Mouse (Mus musculus): ENCODE results near the gene Cntnap1. TPM values are rescaled to one million over a fixed set of nuclear protein-coding genes. Genes with fewer than 3 reads are reported as not detected.

The Cntnap1 gene
- polyA plus RNA-seq, 1 experiment = 1.4 TPM

DNA sequence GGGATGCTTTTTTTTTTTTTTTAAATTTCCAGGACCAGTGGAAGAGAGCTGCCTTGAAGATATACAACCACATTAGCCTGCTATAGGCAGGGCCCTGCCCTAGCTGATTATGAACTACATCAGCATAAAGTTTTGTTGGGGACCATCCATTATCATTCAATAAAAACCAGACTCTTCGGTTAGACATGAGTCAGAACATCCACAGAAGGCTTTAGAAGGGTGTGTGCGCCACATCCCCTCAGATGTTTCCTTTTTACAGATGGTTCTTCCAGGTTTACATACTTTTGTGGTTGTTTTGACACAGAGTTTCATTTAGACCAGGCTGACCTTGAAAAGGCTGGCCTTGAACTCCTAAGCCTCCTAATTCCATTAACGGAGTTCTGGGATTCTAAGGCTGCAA is 54.0 kb downstream of the Cntnap1 start:
- WGBS = 57% methylated on average over 3 of the region's 3 CpGs
- Histone ChIP-seq H3K36me3 (ENCODE audit: control insufficient read depth, insufficient read depth, low read length) (no peaks in the 10 kb centered on the region), H3K27ac (ENCODE audit: insufficient read depth, low read length) (no peak overlapping the region), H3K4me1 (ENCODE audit: control insufficient read depth, insufficient read depth, insufficient read length) (peaks cover 7% of the 10 kb centered on the region), H3K4me3 (ENCODE audit: extremely low read depth, insufficient read depth, insufficient read length) (no peak overlapping the region), H3K27me3 (ENCODE audit: control insufficient read depth, insufficient read depth, low read length) (no peaks in the 10 kb centered on the region)
- no peak for DNase-seq (ENCODE audit: low read depth in 1 of 2, low spot score in 2 of 2)
- no peak for TF ChIP-seq CTCF (IDR thresholded peaks at IDR 0.05; ENCODE audit: extremely low read depth, insufficient read depth, insufficient read length, insufficient replicate concordance)
- no peak for TF ChIP-seq POLR2A (IDR thresholded peaks at IDR 0.05; ENCODE audit: low read depth, low read length)

DNA sequence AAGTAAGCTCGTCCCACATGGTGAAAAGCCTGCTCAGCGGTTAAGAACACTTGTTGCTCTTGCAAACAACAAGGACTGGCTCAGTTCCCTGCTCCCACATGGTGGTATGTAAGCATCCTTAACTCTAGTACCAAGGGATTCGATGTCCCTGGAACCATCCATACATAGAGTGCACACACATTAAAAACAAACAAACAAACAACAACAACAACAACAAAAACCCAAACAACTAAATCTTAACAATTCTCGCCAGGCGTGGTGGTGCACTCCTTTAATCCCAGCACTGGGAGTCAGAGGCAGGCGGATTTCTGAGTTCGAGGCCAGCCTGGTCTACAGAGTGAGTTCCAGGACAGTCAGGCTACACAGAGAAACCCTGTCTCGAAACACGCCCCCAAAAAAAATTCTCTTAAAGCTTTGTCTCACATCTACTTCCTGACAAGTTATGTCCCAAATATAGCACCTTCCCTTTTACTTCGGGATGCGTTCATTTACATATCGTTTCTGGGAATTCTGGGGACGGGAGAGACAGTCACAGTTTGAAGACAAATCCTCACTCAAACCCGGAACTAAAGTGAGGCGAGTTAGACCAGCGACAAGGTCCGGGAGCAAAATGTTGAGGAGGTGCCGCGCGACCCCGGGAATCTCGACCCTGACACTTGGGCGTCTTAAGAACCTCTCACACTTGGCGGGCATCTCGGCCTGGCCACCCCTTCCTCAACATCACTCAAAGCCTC is 55.2 kb downstream of the Cntnap1 start:
- H3K27ac ChIP-seq (ENCODE audit: insufficient read depth, low read length) = peak overlapping the region; percentile 74
- H3K4me3 ChIP-seq (ENCODE audit: extremely low read depth, insufficient read depth, insufficient read length) = peak overlapping the region; percentile 95

DNA sequence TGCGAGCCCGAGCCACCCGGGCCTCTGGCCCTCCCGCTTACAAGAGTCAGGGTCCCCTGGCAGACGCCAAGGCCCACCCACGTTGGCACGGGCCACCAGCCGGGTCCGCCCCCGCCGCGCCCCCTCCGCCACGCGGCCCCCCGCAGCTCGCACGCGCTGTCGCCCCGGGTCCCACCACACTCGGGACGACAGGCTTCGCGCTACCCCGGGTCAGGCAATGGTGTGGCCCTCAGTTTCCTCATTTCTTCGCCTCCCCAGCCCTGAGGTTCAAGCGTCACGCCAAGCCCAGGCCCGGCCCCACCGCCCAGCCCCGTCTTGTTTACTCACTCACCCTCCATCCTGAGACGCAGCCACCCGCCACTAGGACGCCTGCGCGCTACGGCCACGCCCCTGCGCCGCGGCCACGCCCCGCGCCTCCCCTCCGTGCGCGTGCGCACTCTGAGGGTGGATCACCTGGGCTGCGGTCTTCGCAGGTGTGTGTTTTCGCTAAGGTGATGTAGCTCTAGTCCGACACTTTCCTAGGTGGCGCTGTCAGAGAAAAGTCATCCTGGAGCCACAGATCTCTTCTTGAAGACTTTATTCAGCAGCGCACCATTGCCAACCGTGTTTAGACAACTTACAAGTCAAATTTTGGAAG is 55.9 kb downstream of the Cntnap1 start, which contains the start of gene Ezh1:
TSS of gene Ezh1 (minus strand) at position 399 of the 637 bp plus-strand sequence.
- peaks cover 7% of the 10 kb centered on the region for H3K4me1 ChIP-seq (ENCODE audit: control insufficient read depth, insufficient read depth, insufficient read length)
- DNase-seq (ENCODE audit: low read depth in 1 of 2, low spot score in 2 of 2) = peak; percentile 73 to 88
- H3K36me3 ChIP-seq (ENCODE audit: control insufficient read depth, insufficient read depth, low read length) = no peaks in the 10 kb centered on the region
- peak; percentile 11; the same call in 1 of the 2 replicates for TF ChIP-seq CTCF (IDR thresholded peaks at IDR 0.05; ENCODE audit: extremely low read depth, insufficient read depth, insufficient read length, insufficient replicate concordance)
- TF ChIP-seq POLR2A (IDR thresholded peaks at IDR 0.05; ENCODE audit: low read depth, low read length) = peak; percentile 56
- 2% methylated on average over 56 of the region's 56 CpGs for WGBS
- H3K4me3 ChIP-seq (ENCODE audit: extremely low read depth, insufficient read depth, insufficient read length) = peak within 1 kb of the TSS; percentile 95
- no peaks in the 10 kb centered on the region for H3K27me3 ChIP-seq (ENCODE audit: control insufficient read depth, insufficient read depth, low read length)
- H3K27ac ChIP-seq (ENCODE audit: insufficient read depth, low read length) = peak within 1 kb of the TSS; percentile 74

More for the DNA sequence above, 55.2 kb downstream of the Cntnap1 start:
- Histone ChIP-seq H3K27me3 (ENCODE audit: control insufficient read depth, insufficient read depth, low read length) (no peaks in the 10 kb centered on the region), H3K36me3 (ENCODE audit: control insufficient read depth, insufficient read depth, low read length) (no peaks in the 10 kb centered on the region), H3K4me1 (ENCODE audit: control insufficient read depth, insufficient read depth, insufficient read length) (peaks cover 7% of the 10 kb centered on the region)
- DNase-seq (ENCODE audit: low read depth in 1 of 2, low spot score in 2 of 2) = no peak
- TF ChIP-seq POLR2A (IDR thresholded peaks at IDR 0.05; ENCODE audit: low read depth, low read length) (no peak), CTCF (IDR thresholded peaks at IDR 0.05; ENCODE audit: extremely low read depth, insufficient read depth, insufficient read length, insufficient replicate concordance) (no peak)
- 20% methylated on average over 25 of the region's 25 CpGs for WGBS

DNA sequence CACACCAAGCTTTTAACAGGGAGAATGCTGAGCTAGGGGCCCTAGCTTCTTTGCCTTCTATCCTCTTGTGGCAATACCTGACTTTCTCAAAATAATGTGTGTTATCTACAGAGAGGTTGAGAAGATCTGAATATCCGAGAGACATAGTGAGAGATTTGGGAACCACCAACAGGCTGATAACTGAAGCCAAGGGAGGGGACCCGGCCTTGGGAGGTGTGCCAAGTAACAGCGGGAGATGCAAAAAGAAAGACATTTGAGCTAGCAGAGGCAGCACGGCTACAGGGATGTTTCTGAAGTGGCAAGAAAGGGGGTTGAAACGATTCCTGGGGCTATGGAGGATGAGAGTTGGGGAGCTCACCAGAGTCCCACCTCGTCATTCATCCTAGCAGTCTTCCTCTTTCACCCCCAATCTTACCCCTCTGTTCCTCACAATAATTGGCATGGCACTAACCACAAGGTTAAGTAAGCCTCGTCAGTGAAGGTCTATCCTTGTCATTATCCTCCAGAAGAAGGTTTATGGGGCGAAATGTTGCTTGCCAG is 59.1 kb downstream of the Cntnap1 start:
- H3K36me3 ChIP-seq (ENCODE audit: control insufficient read depth, insufficient read depth, low read length) = no peaks in the 10 kb centered on the region
- DNase-seq (ENCODE audit: low read depth in 1 of 2, low spot score in 2 of 2) = no peak
- peaks cover 5% of the 10 kb centered on the region for H3K4me1 ChIP-seq (ENCODE audit: control insufficient read depth, insufficient read depth, insufficient read length)
- no peak overlapping the region for H3K4me3 ChIP-seq (ENCODE audit: extremely low read depth, insufficient read depth, insufficient read length)
- H3K27me3 ChIP-seq (ENCODE audit: control insufficient read depth, insufficient read depth, low read length) = no peaks in the 10 kb centered on the region
- WGBS = 62% methylated on average over 8 of the region's 8 CpGs
- TF ChIP-seq POLR2A (IDR thresholded peaks at IDR 0.05; ENCODE audit: low read depth, low read length) (no peak), CTCF (IDR thresholded peaks at IDR 0.05; ENCODE audit: extremely low read depth, insufficient read depth, insufficient read length, insufficient replicate concordance) (no peak)
- H3K27ac ChIP-seq (ENCODE audit: insufficient read depth, low read length) = peak overlapping the region; percentile 25; the same call in 1 of the 2 replicates

DNA sequence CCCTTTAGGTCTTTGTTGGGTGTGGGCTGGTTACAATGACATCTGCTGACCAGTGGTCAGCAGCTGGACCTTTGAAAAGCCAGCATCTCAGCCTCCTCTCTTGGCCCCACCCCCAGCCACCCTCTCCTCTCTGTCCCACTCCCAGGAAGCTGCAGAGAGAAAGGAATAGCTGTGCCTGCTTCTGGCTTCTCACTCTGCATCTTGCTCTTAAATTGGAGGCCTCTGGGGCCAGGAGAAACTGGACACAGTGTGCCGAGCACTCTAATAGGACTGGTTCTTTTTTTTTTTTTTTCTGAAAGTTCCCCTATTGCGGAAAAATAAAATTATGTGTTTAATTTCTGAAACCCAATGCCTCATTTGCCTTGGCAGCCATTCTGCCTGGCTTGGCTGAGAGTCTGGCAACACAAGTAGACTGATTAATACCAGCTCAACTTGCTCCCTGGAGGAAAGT is 59.8 kb downstream of the Cntnap1 start:
- Histone ChIP-seq H3K27ac (ENCODE audit: insufficient read depth, low read length) (no peak overlapping the region), H3K4me3 (ENCODE audit: extremely low read depth, insufficient read depth, insufficient read length) (no peak overlapping the region), H3K27me3 (ENCODE audit: control insufficient read depth, insufficient read depth, low read length) (no peaks in the 10 kb centered on the region), H3K36me3 (ENCODE audit: control insufficient read depth, insufficient read depth, low read length) (no peaks in the 10 kb centered on the region), H3K4me1 (ENCODE audit: control insufficient read depth, insufficient read depth, insufficient read length) (peaks cover 5% of the 10 kb centered on the region)
- WGBS = 75% methylated on average over 2 of the region's 2 CpGs
- TF ChIP-seq CTCF (IDR thresholded peaks at IDR 0.05; ENCODE audit: extremely low read depth, insufficient read depth, insufficient read length, insufficient replicate concordance) = no peak
- TF ChIP-seq POLR2A (IDR thresholded peaks at IDR 0.05; ENCODE audit: low read depth, low read length) = no peak
- no peak for DNase-seq (ENCODE audit: low read depth in 1 of 2, low spot score in 2 of 2)

DNA sequence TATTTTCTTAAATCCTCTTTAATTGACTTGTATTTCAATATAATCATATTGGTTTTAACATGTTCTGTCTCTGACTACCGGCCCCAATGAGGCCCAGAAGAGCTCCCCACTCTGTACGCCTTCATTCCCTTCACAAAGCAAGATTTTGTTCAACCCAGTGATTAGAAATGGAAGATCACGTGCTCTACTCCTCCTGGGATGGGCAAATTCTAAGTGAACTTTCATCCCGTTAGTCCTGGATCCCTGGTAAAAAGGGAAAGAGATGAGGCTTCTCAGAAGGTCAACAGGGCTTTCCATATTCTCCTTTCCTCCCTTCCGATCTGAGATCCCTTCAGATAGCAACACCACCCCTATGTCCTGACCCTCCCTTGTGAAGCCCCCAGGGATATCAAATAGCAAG is 60.2 kb downstream of the Cntnap1 start:
- no peak for DNase-seq (ENCODE audit: low read depth in 1 of 2, low spot score in 2 of 2)
- peaks cover 3% of the 10 kb centered on the region; the same call in 1 of the 2 replicates for H3K4me1 ChIP-seq (ENCODE audit: control insufficient read depth, insufficient read depth, insufficient read length)
- WGBS = 84% methylated on average over 5 of the region's 5 CpGs
- H3K36me3 ChIP-seq (ENCODE audit: control insufficient read depth, insufficient read depth, low read length) = no peaks in the 10 kb centered on the region
- peak overlapping the region; percentile 52 for H3K27ac ChIP-seq (ENCODE audit: insufficient read depth, low read length)
- TF ChIP-seq POLR2A (IDR thresholded peaks at IDR 0.05; ENCODE audit: low read depth, low read length) = no peak
- no peak for TF ChIP-seq CTCF (IDR thresholded peaks at IDR 0.05; ENCODE audit: extremely low read depth, insufficient read depth, insufficient read length, insufficient replicate concordance)
- H3K4me3 ChIP-seq (ENCODE audit: extremely low read depth, insufficient read depth, insufficient read length) = no peak overlapping the region
- H3K27me3 ChIP-seq (ENCODE audit: control insufficient read depth, insufficient read depth, low read length) = no peaks in the 10 kb centered on the region
